Mouse (Mus musculus): ENCODE results near the gene Fkbp9.

Fkbp9 gene

GRCm38 (mm10) chr6:56904982-56905381, 73.1 kb downstream of the Fkbp9 start:
- DNase-seq (ENCODE audit: low read depth, low spot score) = no peak

GRCm38 (mm10) chr6:56905486-56905885, 73.6 kb downstream of the Fkbp9 start:
- no peak for DNase-seq (ENCODE audit: low read depth, low spot score)

GRCm38 (mm10) chr6:56906121-56906846, 74.4 kb downstream of the Fkbp9 start:
- no peak for DNase-seq (ENCODE audit: low read depth, low spot score)

- DNase-seq (ENCODE audit: low read depth, low spot score) = no peak
Measured at GRCm38 (mm10) chr6:56907973-56908372, 76.1 kb downstream of the Fkbp9 start.

GRCm38 (mm10) chr6:56908397-56908796, 76.5 kb downstream of the Fkbp9 start:
- DNase-seq (ENCODE audit: low read depth, low spot score) = no peak

GRCm38 (mm10) chr6:56908912-56909311, 77.1 kb downstream of the Fkbp9 start:
- peak; percentile 54 for DNase-seq (ENCODE audit: low read depth, low spot score)

GRCm38 (mm10) chr6:56910910-56911309, 79.1 kb downstream of the Fkbp9 start:
- DNase-seq (ENCODE audit: low read depth, low spot score) = no peak

GRCm38 (mm10) chr6:56913092-56913858, 81.4 kb downstream of the Fkbp9 start:
- DNase-seq (ENCODE audit: low read depth, low spot score) = no peak

- no peak for DNase-seq (ENCODE audit: low read depth, low spot score)
Measured at GRCm38 (mm10) chr6:56916279-56916678, 84.4 kb downstream of the Fkbp9 start.

- no peak for DNase-seq (ENCODE audit: low read depth, low spot score)
Measured at GRCm38 (mm10) chr6:56917578-56918368, 85.9 kb downstream of the Fkbp9 start.

- no peak for DNase-seq (ENCODE audit: low read depth, low spot score)
Measured at GRCm38 (mm10) chr6:56919330-56920044, 87.6 kb downstream of the Fkbp9 start.

- DNase-seq (ENCODE audit: low read depth, low spot score) = no peak
Measured at GRCm38 (mm10) chr6:56920222-56921092, 88.6 kb downstream of the Fkbp9 start.

- no peak for DNase-seq (ENCODE audit: low read depth, low spot score)
Measured at GRCm38 (mm10) chr6:56923331-56923725, 91.5 kb downstream of the Fkbp9 start.

GRCm38 (mm10) chr6:56923726-56924707, 92.2 kb downstream of the Fkbp9 start, which contains the start of the genes Nt5c3 and Vmn1r4:
Gene Nt5c3, minus strand, starts transcription at chr6:56923932.
Gene Vmn1r4, plus strand, starts transcription at chr6:56924015.
- peak; percentile 93 for DNase-seq (ENCODE audit: low read depth, low spot score)

All from ES-CJ7 (cell line).